Mouse (Mus musculus) liver, embryonic 14.5 days (tissue): ENCODE measurements around the gene Tprkb. TPM values are rescaled to one million over a fixed set of nuclear protein-coding genes. Genes with fewer than 3 reads are reported as not detected.
"Not testable (repeated sequence)": the region's sequence is repeated elsewhere in the genome, so short reads cannot be mapped to it uniquely, and the experiment has no call there.

ENCODE experiments used
- ATAC-seq: fragments of 200-750 bp; cut with Nextera tagmentation; 2 replicates; pipeline ENCODE4 v1.8.0; 2017; ENCODE audit warnings: moderate number of reproducible peaks, mild to moderate bottlenecking, moderate library complexity; ENCODE audit not compliant: insufficient read depth
- DNase-seq, 3 experiments: peaks; one replicate each; pipeline ENCODE4 v3.0.0-alpha.2; 2012 to 2013; ENCODE audit warnings: low read depth in 3 of 3, low spot score in 3 of 3
- H3K27ac ChIP-seq: fragments of 300-500 bp; sonication (generic); 2 replicates; pipeline ENCODE4 v1.5.1; 2014; ENCODE audit warnings: moderate library complexity, mild to moderate bottlenecking, control low read depth, inconsistent platforms
- H3K27me3 ChIP-seq: fragments of 300-500 bp; sonication (generic); 2 replicates; pipeline ENCODE4 v1.6.1; 2014; ENCODE audit warnings: mild to moderate bottlenecking, low read length, moderate library complexity; ENCODE audit not compliant: control insufficient read depth, insufficient read depth
- H3K36me3 ChIP-seq: fragments of 300-500 bp; sonication (generic); replicated peaks from 2 replicates; pipeline ENCODE4 v1.6.1; 2014; ENCODE audit warnings: low read depth; ENCODE audit not compliant: control insufficient read depth, insufficient read depth
- H3K4me1 ChIP-seq, 2 experiments: fragments of 200-500 bp in 1 of 2; fragments of 300-500 bp in 1 of 2; sonication (generic) in 1 of 2; replicated peaks; 2 replicates each; pipeline ENCODE4 v1.6.1; 2012 to 2014; ENCODE audit warnings: antibody characterized with exemption in 1 of 2, inconsistent platforms in 1 of 2, low read length in 1 of 2; ENCODE audit not compliant: control insufficient read depth in 2 of 2, insufficient read depth in 2 of 2
- H3K4me2 ChIP-seq: fragments of 300-500 bp; sonication (generic); 2 replicates; pipeline ENCODE4 v1.6.1; 2014; ENCODE audit warnings: low read depth, mild to moderate bottlenecking, control low read depth, moderate library complexity
- H3K4me3 ChIP-seq, 2 experiments: fragments of 200-500 bp in 1 of 2; fragments of 300-500 bp in 1 of 2; sonication (generic) in 1 of 2; 2 replicates each; pipeline ENCODE4 v1.5.1; 2012 to 2014; ENCODE audit warnings: low read depth in 2 of 2, low read length in 2 of 2, mild to moderate bottlenecking in 2 of 2, control low read depth in 1 of 2, inconsistent platforms in 1 of 2, moderate library complexity in 1 of 2; ENCODE audit not compliant: insufficient read depth in 1 of 2
- H3K9ac ChIP-seq: fragments of 300-500 bp; sonication (generic); replicated peaks from 2 replicates; pipeline ENCODE4 v1.6.1; 2014; ENCODE audit warnings: mild to moderate bottlenecking, control low read depth, moderate library complexity
- H3K9me3 ChIP-seq: fragments of 300-500 bp; sonication (generic); 2 replicates; pipeline ENCODE4 v1.6.1; 2016; ENCODE audit warnings: low read length, mixed read lengths; ENCODE audit not compliant: control insufficient read depth
- CTCF ChIP-seq: IDR thresholded peaks from 2 replicates; pipeline ENCODE4 v1.5.1; 2016; ENCODE audit warnings: antibody characterized with exemption, low read depth, control low read depth
- EP300 ChIP-seq: IDR thresholded peaks from 2 replicates; pipeline ENCODE4 v1.6.1; 2016; ENCODE audit warnings: antibody characterized with exemption, low read depth
- WGBS: fragments of 180-500 bp; shearing (Covaris S2); extraction: QIAGEN DNeasy Blood & Tissue Kit; methylation state at CpG from one replicate; pipeline ENCODE4 v1.1.7; 2014; ENCODE audit not compliant: insufficient replicate concordance; 5-methylcytosine and 5-hydroxymethylcytosine counted together
- polyA plus RNA-seq, 2 experiments: library from polyadenylated mRNA; depleted of rRNA in 1 of 2; stranded (reverse) in 1 of 2; unstranded in 1 of 2; fragments of >200 nt; fragmentation: Nextera tagmentation in 1 of 2; extraction: Ambion mirVana in 1 of 2; gene quantifications; 2 replicates each; pipeline versions ENCODE4 v1.2.1 to v1.2.3; 2012 to 2014

Gene Tprkb
- polyA plus RNA-seq, 2 experiments = 12.7 to 14.6 TPM

DNA sequence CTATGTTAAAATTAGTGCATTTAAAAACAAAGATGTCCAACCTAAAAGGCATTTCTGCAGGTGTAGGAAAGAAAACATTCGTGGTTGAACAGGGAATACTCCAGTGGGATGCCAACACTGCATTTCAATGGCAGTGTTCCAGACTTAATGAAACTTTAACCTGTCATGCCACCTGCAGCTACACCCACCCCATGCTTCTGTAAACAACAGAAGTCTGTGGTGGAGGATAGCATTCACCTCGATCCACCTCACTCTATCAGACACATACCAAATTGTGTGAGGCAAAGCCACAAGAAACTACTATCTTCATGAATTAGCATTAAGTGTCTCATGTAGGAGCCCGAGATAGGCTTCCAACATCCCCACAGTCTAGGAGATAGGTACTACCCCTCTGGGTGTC lies 3.3 kb upstream of the Tprkb start:
- H3K4me2 ChIP-seq = no peak overlapping the region
- DNase-seq (no peak), ATAC-seq (no peak)
- no peaks in the 10 kb centered on the region for H3K27me3 ChIP-seq
- no peak overlapping the region for H3K27ac ChIP-seq
- no peaks in the 10 kb centered on the region for H3K9me3 ChIP-seq
- TF ChIP-seq EP300 (no peak), CTCF (no peak)
- no peak overlapping the region for H3K9ac ChIP-seq
- peaks cover 0 to 4% of the 10 kb centered on the region in 2 experiments; a peak in 1 of 4 replicates for H3K4me1 ChIP-seq
- 28% methylated on average over 3 of the region's 3 CpGs for WGBS
- no peak overlapping the region for H3K4me3 ChIP-seq
- H3K36me3 ChIP-seq = no peaks in the 10 kb centered on the region

- H3K36me3 ChIP-seq = no peaks in the 10 kb centered on the region
- H3K9me3 ChIP-seq = no peaks in the 10 kb centered on the region
- DNase-seq (no peak), ATAC-seq (no peak)
- H3K27me3 ChIP-seq = no peaks in the 10 kb centered on the region
- no peak overlapping the region for H3K4me2 ChIP-seq
- TF ChIP-seq EP300 (no peak), CTCF (no peak)
- H3K9ac ChIP-seq = no peak overlapping the region
- WGBS = 83% methylated on average over 1 of the region's 1 CpGs
- H3K4me1 ChIP-seq = peaks cover 5 to 8% of the 10 kb centered on the region in 2 experiments
- no peak overlapping the region for H3K27ac ChIP-seq
- no peak overlapping the region for H3K4me3 ChIP-seq
Observed at GRCm38 (mm10) chr6:85909704-85910103, 2.0 kb upstream of the Tprkb start.

GRCm38 (mm10) chr6:85915141-85915538 lies 3.5 kb downstream of the Tprkb start:
- Histone ChIP-seq H3K27ac (peak overlapping the region; percentile 75), H3K9me3 (no peaks in the 10 kb centered on the region), H3K4me1 (peaks cover 11 to 16% of the 10 kb centered on the region in 2 experiments), H3K27me3 (no peaks in the 10 kb centered on the region), H3K36me3 (no peaks in the 10 kb centered on the region), H3K9ac (peak overlapping the region; percentile 81), H3K4me3 (peak overlapping the region; percentile 75 to 78), H3K4me2 (peak overlapping the region; percentile 94)
- TF ChIP-seq CTCF = no peak
- no peak for TF ChIP-seq EP300
- DNase-seq = no peak
- ATAC-seq = 0 out of 2 replicates have a peak, but pooled peaks have one; percentile 2
- 3% methylated on average over 11 of the region's 11 CpGs for WGBS

DNA sequence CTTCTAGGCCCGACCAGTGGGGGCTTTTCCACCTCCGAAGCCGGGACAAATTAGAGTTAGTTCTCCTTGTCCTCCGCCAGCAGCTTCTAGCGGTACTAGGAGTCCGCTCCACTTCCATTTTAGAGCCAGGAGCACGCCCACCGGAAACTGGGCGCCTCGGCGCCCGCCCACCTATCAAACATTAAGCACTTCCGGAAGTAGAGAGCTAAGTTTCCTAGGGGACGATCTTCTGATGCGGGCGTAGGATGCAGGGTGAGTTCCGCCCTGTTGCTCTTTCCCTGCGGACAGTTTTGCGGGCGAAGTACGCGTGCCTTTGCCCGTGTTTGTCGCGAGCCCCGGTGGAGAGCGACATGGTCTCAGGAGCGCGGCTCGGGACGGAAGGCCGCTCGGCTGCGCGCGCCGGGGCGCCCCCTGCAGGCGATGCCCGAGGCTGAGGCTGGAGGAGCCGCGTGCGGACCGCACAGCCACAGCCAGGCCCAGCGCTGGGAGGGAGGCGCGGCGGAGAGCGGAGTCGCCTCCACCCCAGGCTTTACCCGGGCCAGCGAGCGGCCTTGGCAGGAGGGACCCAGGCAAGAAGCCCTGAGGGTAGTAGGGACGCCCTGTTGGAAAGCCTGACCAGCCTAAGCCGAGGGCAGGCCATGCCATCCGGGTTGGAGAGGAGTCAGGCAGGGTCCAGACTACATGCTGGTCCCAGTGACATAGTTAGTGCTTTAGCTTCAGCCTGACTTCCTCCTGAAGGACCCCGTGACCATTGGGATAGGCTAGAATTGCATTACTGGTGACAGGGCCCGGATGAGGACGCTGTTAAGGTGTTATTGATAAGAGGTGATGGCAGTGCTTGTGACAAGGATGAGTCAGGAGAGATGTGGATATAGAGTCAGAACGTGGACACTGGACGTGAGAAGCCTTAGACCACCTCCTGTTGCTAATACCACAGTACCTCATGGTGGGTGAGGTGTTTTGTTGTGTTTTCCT lies 4.2 kb downstream of the Tprkb start, which contains the start of gene Nat8f1:
TSS of gene Nat8f1 (minus strand) at position 149 of the 975 bp plus-strand sequence.
- Histone ChIP-seq H3K27ac (peak within 1 kb of the TSS; percentile 75), H3K4me3 (peak within 1 kb of the TSS; percentile 75 to 78), H3K4me2 (peak within 1 kb of the TSS; percentile 94), H3K9ac (peak within 1 kb of the TSS; percentile 81), H3K4me1 (peaks cover 11 to 16% of the 10 kb centered on the region in 2 experiments)
- not testable (repeated sequence) for H3K9me3 ChIP-seq, H3K36me3 ChIP-seq, H3K27me3 ChIP-seq
- under 1% methylated on average over 60 of the region's 61 CpGs for WGBS
- peak; percentile 66 for TF ChIP-seq CTCF
- ATAC-seq = peak; percentile 96
- DNase-seq = peak; percentile 82 to 85 (median 84)

DNA sequence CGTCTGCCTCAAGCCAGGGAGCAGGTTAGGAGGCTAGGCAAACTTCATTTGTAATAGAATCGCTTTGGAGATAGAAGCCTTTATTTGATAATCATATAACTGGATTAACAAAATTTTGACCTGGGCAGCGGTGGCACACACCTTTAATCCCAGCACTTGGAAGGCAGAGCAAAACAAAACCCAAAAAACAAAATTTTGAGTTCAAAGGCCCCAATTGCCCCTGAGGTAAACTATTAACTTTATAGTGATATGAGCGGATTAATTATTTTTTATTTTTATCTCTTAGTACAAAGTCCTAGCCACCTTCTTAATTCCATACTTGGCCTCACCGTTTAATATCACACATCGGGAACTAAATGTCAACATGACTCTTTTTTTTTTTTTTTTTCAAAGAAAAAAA lies 4.9 kb downstream of the Tprkb start:
- peak overlapping the region; percentile 75 for H3K27ac ChIP-seq
- 67% methylated on average over 6 of the region's 6 CpGs for WGBS

DNA sequence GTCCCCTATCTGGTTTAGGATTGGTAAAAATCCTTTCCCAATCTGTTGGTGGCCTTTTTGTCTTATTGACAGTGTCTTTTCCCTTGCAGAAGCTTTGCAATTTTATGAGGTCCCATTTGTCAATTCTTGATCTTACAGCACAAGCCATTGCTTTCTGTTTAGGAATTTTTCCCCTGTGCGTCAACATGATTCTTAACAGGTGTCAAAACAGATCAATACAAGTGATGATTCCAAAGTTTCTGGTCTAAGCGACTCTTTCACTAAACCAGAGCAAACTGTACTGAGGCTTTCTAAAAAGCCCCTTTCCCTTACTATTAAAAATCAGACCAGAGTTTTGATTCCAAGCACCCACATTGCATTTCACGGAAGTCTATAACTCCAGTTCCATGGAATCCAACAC lies 6.7 kb downstream of the Tprkb start:
- not testable (repeated sequence) for H3K36me3 ChIP-seq, H3K27me3 ChIP-seq, H3K27ac ChIP-seq, H3K4me2 ChIP-seq, H3K9me3 ChIP-seq, H3K4me3 ChIP-seq, DNase-seq, H3K9ac ChIP-seq, ATAC-seq
- 74% methylated on average over 3 of the region's 3 CpGs for WGBS
- peaks cover 11 to 12% of the 10 kb centered on the region in 2 experiments for H3K4me1 ChIP-seq

More for the DNA sequence above, 4.9 kb downstream of the Tprkb start:
- peaks cover 11 to 14% of the 10 kb centered on the region in 2 experiments for H3K4me1 ChIP-seq
- H3K36me3 ChIP-seq = no peaks in the 10 kb centered on the region
- TF ChIP-seq EP300 (no peak), CTCF (no peak)
- no peaks in the 10 kb centered on the region for H3K27me3 ChIP-seq
- H3K4me2 ChIP-seq = peak overlapping the region; percentile 94
- DNase-seq = no peak
- H3K4me3 ChIP-seq = peak overlapping the region; percentile 75 to 78
- H3K9ac ChIP-seq = peak overlapping the region; percentile 67
- no peaks in the 10 kb centered on the region for H3K9me3 ChIP-seq
- no peak for ATAC-seq
